Mouse (Mus musculus) gastrocnemius, postnatal 25 days (tissue): ENCODE data around the gene Rad50. TPM values are rescaled to one million over a fixed set of nuclear protein-coding genes. Genes with fewer than 3 reads are reported as not detected.

Source experiments
- total RNA-seq, 2 experiments: library from RNA; stranded (reverse); gene quantifications; 1 replicate in 1 of 2; 2 replicates in 1 of 2; pipeline ENCODE4 v1.2.3; 2021

The Rad50 gene
- total RNA-seq, 2 experiments from 2014 or later: 4.9 to 5.1 TPM

Other genes starting within 250 kb of the Rad50 start
- gene Gm9837, start 236.8 kb downstream of the Rad50 start, total RNA-seq: not detected
- gene Gm9945, start 227.2 kb downstream of the Rad50 start, total RNA-seq: not detected
- gene Sowaha, start 227.0 kb downstream of the Rad50 start, total RNA-seq: under 1 TPM; 0.08 TPM
- 10 to 100 TPM; 14.5 to 16.8 TPM for gene Sept8, start 188.1 kb downstream of the Rad50 start, total RNA-seq
- 1 to 10 TPM; 4.0 to 5.3 TPM for gene Kif3a, start 139.9 kb downstream of the Rad50 start, total RNA-seq
- not detected for gene Il4, start 88.7 kb downstream of the Rad50 start, total RNA-seq
- not detected for gene Il13, start 72.6 kb downstream of the Rad50 start, total RNA-seq
- not detected for gene Il5, start 13.5 kb upstream of the Rad50 start, total RNA-seq
- gene Irf1, start 62.7 kb upstream of the Rad50 start, total RNA-seq: 1 to 10 TPM; 5.1 to 9.1 TPM
- not detected for gene Gm17334, start 65.9 kb upstream of the Rad50 start, total RNA-seq
- 1 to 10 TPM; 2.0 TPM for gene Gm12216, start 151.9 kb upstream of the Rad50 start, total RNA-seq
- gene Slc22a5, start 184.3 kb upstream of the Rad50 start, total RNA-seq: 10 to 100 TPM; 10.6 to 10.7 TPM